Mouse (Mus musculus) embryonic facial prominence, embryonic 12.5 days (tissue): Measurements from ENCODE around the gene Znrf1. TPM values are rescaled to one million over a fixed set of nuclear protein-coding genes. Genes with fewer than 3 reads are reported as not detected.
A peak's percentile ranks its signal among the peaks of the same experiment; 100 is the strongest.

Experiments
- ATAC-seq: fragments of 200-750 bp; cut with Nextera tagmentation; 2 replicates; pipeline ENCODE4 v1.8.0; 2017; ENCODE audit not compliant: insufficient number of reproducible peaks, insufficient read depth, low FRiP score, low TSS enrichment
- H3K27ac ChIP-seq: fragments of 300-500 bp; sonication (generic); 2 replicates; pipeline ENCODE4 v1.5.1; 2016; ENCODE audit warnings: mild to moderate bottlenecking
- H3K27me3 ChIP-seq: fragments of 300-500 bp; sonication (generic); 2 replicates; pipeline ENCODE4 v1.6.1; 2016; ENCODE audit warnings: mild to moderate bottlenecking, moderate library complexity
- H3K36me3 ChIP-seq: fragments of 300-500 bp; sonication (generic); 2 replicates; pipeline ENCODE4 v1.6.1; 2016; ENCODE audit warnings: mild to moderate bottlenecking
- H3K4me1 ChIP-seq: fragments of 300-500 bp; sonication (generic); 2 replicates; pipeline ENCODE4 v1.6.1; 2016
- H3K4me2 ChIP-seq: fragments of 300-500 bp; sonication (generic); replicated peaks from 2 replicates; pipeline ENCODE4 v1.6.1; 2016; ENCODE audit warnings: mild to moderate bottlenecking, moderate library complexity
- H3K4me3 ChIP-seq: fragments of 300-500 bp; sonication (generic); 2 replicates; pipeline ENCODE4 v1.5.1; 2016; ENCODE audit warnings: mild to moderate bottlenecking
- H3K9ac ChIP-seq: fragments of 300-500 bp; sonication (generic); 2 replicates; pipeline ENCODE4 v1.6.1; 2016; ENCODE audit warnings: mild to moderate bottlenecking, moderate library complexity
- H3K9me3 ChIP-seq: fragments of 300-500 bp; sonication (generic); 2 replicates; pipeline ENCODE4 v1.6.1; 2016; ENCODE audit warnings: mild to moderate bottlenecking, moderate library complexity
- WGBS: fragments of 180-500 bp; shearing (Covaris S2); methylation state at CpG from one replicate; pipeline ENCODE4 v1.1.7; 2016; 5-methylcytosine and 5-hydroxymethylcytosine counted together
- polyA plus RNA-seq: library from polyadenylated mRNA; unstranded; fragments of >200 nt; fragmentation: Nextera tagmentation; extraction: Ambion mirVana; gene quantifications from 2 replicates; pipeline ENCODE4 v1.2.1, GENCODE M21; 2016

The Znrf1 gene
- polyA plus RNA-seq, 1 experiment from 2014 or later, result 79.5 TPM

DNA sequence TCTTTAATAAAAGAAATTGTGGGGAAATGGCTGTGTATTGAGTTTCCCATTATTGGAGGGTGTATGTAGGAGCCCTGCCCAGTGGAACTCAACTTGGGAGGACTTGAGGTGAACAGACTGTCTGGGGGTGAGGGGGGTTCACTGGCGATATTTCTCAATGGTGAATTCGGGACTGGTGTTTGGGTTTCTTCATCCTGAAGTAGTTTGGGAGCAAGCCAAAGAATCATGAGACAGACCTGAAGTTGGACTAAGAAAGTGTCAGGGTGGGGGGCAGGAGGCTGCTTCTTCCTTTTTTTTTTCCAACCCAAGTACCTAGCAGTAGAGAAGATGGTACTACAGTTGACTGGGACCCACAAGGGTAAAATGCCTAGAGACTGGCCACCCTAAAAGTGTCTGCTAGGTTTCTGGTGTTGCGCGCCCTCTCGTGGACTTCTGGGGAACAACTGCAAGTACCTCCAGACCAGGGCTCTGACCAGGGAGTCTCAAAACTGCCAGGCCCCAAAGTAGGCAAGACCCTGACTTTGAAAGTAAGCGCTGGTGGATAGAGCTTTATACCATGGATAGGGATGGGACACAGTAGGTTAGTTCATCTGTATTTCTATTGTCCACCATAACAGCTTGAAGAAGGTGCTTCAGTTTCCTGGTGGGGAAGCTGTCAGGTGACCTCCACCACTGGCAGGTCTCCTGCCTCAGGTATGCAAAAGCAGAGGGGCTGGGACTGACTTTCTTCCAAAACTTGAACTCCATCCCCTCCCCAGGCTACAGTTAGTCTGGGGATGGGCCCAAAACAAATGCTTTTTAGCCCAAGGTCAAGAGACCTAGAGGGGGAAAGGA lies 90.0 kb downstream of the Znrf1 start:
- H3K9ac ChIP-seq, result no peak overlapping the region
- peaks cover 32% of the 10 kb centered on the region for H3K36me3 ChIP-seq
- no peaks in the 10 kb centered on the region for H3K27me3 ChIP-seq
- no peaks in the 10 kb centered on the region for H3K4me1 ChIP-seq
- H3K4me3 ChIP-seq, result no peak overlapping the region
- ATAC-seq, result no peak
- H3K9me3 ChIP-seq, result no peaks in the 10 kb centered on the region
- no peak overlapping the region for H3K4me2 ChIP-seq
- 34% methylated on average over 6 of the region's 6 CpGs for WGBS
- no peak overlapping the region for H3K27ac ChIP-seq

DNA sequence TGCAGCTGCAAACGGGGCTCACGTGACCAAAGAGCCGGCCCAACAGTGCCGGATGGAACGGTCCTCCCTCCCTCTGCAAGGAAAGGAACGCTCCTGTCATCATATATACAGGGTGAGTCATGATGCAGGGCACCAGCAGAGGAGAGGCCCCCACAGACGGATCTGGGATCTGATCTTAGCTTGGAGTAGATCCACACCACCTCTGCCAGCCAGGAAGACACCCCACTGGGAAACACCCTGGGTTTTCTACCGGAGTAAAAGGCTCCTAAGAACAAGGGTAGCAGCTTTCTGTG lies 90.6 kb downstream of the Znrf1 start:
- Histone ChIP-seq H3K9me3 (no peaks in the 10 kb centered on the region), H3K4me1 (no peaks in the 10 kb centered on the region), H3K27me3 (no peaks in the 10 kb centered on the region), H3K36me3 (peaks cover 27% of the 10 kb centered on the region), H3K4me3 (no peak overlapping the region), H3K4me2 (no peak overlapping the region), H3K27ac (no peak overlapping the region), H3K9ac (no peak overlapping the region)
- ATAC-seq, result no peak
- WGBS, result 78% methylated on average over 8 of the region's 8 CpGs

DNA sequence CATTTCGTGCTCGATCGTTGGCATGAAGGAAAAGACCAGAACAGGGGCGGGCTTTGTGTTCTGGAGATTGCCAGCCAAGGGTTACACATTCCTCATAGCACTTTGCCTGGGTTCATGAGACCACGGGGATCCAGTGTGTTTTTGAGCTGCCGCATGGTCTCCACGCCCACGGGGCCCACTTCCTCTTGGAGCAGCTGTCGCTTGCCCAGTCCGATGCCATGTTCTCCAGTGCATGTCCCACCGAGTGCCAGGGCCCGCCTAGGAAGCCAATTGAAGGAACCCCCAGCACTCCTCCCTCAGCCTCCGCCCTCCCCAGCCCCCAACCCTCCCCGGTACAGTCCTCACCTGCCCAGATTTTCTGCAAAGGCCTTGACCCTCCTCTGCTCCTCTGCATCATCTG lies 91.0 kb downstream of the Znrf1 start:
- no peak overlapping the region for H3K9ac ChIP-seq
- H3K9me3 ChIP-seq, result no peaks in the 10 kb centered on the region
- WGBS, result 94% methylated on average over 14 of the region's 14 CpGs
- H3K4me2 ChIP-seq, result no peak overlapping the region
- H3K27me3 ChIP-seq, result no peaks in the 10 kb centered on the region
- H3K4me3 ChIP-seq, result no peak overlapping the region
- no peak overlapping the region for H3K27ac ChIP-seq
- H3K36me3 ChIP-seq, result peaks cover 22% of the 10 kb centered on the region
- H3K4me1 ChIP-seq, result no peaks in the 10 kb centered on the region
- no peak for ATAC-seq

DNA sequence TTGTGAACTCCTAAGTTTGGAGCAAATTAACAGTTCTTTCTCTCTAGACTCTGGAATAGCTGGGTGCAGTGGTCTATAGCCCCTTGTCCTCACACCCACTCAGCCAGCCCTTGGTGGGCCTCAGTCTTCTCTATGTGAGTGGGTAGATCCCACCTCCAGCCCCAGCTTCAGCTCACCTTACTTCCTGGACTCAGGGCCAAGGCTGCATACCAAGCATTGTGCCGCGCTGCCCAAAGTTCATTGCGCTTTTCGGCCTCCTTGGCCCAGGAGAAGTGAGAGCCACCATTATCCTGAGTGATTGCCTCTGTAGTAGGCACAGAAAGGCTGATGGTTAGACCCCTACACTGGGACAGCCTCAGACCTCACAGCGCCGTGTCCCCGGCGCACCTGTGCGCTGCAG lies 92.0 kb downstream of the Znrf1 start:
- 96% methylated on average over 9 of the region's 9 CpGs for WGBS

DNA sequence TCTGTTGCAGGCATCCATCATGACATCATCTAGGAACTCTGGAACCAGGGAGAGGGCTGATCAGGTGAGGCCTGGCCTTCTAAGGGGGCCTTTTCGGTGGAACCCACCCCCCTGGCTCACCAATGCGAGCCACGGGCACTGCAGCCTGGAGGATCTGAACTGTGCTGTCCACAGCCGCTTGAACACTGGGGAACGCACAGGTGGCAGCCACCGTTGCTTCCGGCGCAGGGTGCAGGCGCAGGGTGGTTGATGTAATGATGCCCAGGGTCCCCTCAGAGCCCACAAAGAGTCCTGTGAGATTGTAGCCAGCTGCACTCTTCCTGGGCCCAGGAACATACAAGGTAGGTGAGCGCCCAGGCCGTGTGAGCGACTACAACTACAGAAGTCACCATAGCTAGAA lies 92.5 kb downstream of the Znrf1 start:
- Histone ChIP-seq H3K36me3 (peaks cover 11% of the 10 kb centered on the region), H3K9me3 (no peaks in the 10 kb centered on the region), H3K27me3 (no peaks in the 10 kb centered on the region), H3K4me3 (no peak overlapping the region), H3K9ac (no peak overlapping the region), H3K4me2 (no peak overlapping the region), H3K4me1 (no peaks in the 10 kb centered on the region), H3K27ac (no peak overlapping the region)
- WGBS, result 95% methylated on average over 12 of the region's 12 CpGs
- ATAC-seq, result no peak

More for the DNA sequence above, 92.0 kb downstream of the Znrf1 start:
- Histone ChIP-seq H3K9me3 (no peaks in the 10 kb centered on the region), H3K27ac (no peak overlapping the region), H3K36me3 (peaks cover 13% of the 10 kb centered on the region), H3K4me1 (no peaks in the 10 kb centered on the region), H3K9ac (no peak overlapping the region), H3K4me3 (no peak overlapping the region), H3K4me2 (no peak overlapping the region), H3K27me3 (no peaks in the 10 kb centered on the region)
- ATAC-seq, result no peak

DNA sequence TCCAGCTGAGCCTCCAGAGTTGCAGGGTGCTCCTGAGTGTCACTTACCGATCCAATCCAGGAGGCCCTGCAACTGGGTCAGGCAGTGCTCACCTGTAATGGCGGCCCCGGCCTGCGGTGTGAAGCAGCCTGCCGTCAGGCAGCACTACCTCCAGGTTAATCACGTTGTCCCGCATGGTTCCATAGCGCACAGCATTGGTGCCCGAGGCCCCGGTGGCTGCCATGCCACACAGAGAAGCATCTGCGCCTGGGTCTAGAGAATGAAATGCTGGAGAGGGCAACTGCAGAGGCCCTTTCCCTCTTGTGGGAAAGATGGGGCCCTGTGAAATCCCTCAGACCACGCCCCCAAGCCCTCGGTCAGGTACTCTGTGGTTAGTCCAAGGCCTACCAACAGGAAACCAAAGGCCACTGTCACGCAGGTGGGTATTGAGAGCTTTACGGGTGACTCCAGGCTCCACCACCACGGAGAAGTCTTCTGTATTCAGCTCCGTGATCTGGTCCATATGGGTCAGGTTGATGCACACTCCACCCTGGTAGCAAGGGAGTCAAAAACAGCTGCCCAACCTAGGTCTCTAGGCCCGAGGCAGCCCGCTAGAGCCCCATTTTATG lies 93.1 kb downstream of the Znrf1 start:
- Histone ChIP-seq H3K27ac (no peak overlapping the region), H3K36me3 (peaks cover 11% of the 10 kb centered on the region; the same call in 1 of the 2 replicates), H3K9ac (no peak overlapping the region), H3K4me2 (no peak overlapping the region), H3K4me1 (no peaks in the 10 kb centered on the region), H3K9me3 (no peaks in the 10 kb centered on the region), H3K4me3 (no peak overlapping the region), H3K27me3 (no peaks in the 10 kb centered on the region)
- 88% methylated on average over 19 of the region's 19 CpGs for WGBS
- ATAC-seq, result no peak

DNA sequence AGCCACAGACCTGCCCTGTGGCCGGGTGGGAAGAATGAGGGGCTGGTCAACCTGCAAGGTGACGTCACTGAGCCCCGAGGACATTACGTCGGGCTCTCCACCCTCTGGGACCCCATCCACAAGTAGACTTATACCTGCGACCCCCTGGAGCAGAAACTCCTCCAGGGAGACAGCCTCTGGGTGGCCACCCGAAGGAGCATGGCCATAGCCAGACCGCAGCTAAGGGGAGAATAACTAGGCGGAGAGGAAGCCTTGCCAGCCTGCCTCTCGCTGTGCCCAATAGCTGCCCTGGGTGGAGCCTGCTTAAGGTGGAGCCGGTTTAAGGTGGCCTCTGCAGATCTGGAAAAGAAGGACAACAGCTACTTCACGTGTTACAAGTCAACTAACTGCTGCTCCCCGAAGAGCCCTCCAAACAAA lies 94.2 kb downstream of the Znrf1 start, which contains the start of gene Ldhd:
TSS of gene Ldhd (minus strand) at position 270 of the 417 bp plus-strand sequence.
- no peak for ATAC-seq

DNA sequence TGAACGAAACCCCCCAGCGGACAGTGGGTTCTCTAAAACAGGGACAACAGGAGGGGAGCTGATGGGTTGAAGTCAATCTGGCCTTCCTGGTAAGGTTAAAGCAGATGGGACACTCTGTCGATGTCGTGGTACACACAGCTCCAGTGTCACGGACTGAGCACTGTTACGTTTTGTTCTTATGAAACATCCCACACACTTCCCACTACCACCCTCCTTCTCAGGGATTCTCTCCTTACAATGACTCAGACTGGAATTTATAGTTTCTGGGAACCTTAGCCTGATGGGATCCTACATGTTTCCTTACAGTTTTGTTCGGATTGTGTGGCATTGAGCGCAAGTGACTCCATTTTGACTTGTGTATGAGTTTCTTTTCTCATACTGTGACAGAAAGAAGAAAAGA lies 95.7 kb downstream of the Znrf1 start:
- WGBS, result 92% methylated on average over 8 of the region's 8 CpGs
- no peak for ATAC-seq
- Histone ChIP-seq H3K27ac (no peak overlapping the region), H3K4me3 (no peak overlapping the region), H3K9ac (no peak overlapping the region), H3K4me2 (no peak overlapping the region), H3K36me3 (peaks cover 8% of the 10 kb centered on the region; the same call in 1 of the 2 replicates), H3K9me3 (no peaks in the 10 kb centered on the region), H3K4me1 (no peaks in the 10 kb centered on the region), H3K27me3 (no peaks in the 10 kb centered on the region)

More for the DNA sequence above, 94.2 kb downstream of the Znrf1 start, which contains the start of gene Ldhd:
- Histone ChIP-seq H3K36me3 (peaks cover 8% of the 10 kb centered on the region; the same call in 1 of the 2 replicates), H3K4me3 (peak within 1 kb of the TSS; percentile 16; the same call in 1 of the 2 replicates), H3K4me2 (peak within 1 kb of the TSS; percentile 42), H3K9ac (no peak within 1 kb of the TSS), H3K9me3 (no peaks in the 10 kb centered on the region), H3K4me1 (no peaks in the 10 kb centered on the region), H3K27me3 (no peaks in the 10 kb centered on the region), H3K27ac (no peak within 1 kb of the TSS)
- 27% methylated on average over 13 of the region's 13 CpGs for WGBS

DNA sequence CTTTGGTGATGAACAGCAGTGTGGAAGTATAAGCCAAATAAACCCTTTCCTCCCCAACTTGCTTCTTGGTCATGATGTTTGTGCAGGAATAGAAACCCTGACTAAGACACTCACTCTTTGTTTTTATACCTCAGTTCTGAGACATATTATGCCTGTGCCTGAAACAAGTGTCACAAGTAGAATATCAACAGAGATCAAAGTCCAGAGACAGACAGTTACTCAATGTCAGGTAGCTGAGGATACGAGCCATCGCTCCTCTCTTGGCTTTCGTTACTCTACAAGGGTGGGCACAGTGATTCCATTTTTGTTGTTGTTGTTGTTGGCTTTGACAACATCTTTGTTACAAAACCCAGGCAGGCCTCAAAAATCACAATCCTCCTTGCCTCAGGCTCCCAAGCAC lies 97.1 kb downstream of the Znrf1 start:
- Histone ChIP-seq H3K36me3 (peaks cover 6% of the 10 kb centered on the region; the same call in 1 of the 2 replicates), H3K4me2 (no peak overlapping the region), H3K9ac (no peak overlapping the region), H3K4me3 (no peak overlapping the region), H3K9me3 (no peaks in the 10 kb centered on the region), H3K4me1 (no peaks in the 10 kb centered on the region), H3K27ac (no peak overlapping the region), H3K27me3 (no peaks in the 10 kb centered on the region)
- 95% methylated on average over 3 of the region's 3 CpGs for WGBS
- no peak for ATAC-seq

DNA sequence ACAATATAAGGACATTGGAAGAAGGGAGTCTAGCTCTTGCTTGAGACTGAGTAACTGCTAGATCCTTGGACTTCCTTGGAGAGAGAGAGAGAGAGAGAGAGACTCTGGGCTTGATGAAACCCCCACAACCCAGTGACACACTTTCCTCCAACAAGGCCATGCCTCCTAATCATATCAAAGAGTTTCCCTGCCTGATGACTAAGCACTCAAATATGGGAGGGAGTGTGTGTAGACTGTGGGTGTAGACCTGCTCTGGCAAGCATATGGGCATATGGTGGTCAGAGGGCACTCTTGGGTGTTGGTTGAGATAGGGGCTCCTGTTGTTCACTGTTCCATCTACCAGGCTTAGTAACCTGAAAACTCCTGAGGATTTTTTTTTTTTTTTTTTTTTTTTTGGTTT lies 102.2 kb downstream of the Znrf1 start:
- H3K27me3 ChIP-seq, result no peaks in the 10 kb centered on the region
- H3K4me1 ChIP-seq, result peaks cover 7% of the 10 kb centered on the region; the same call in 1 of the 2 replicates
- no peaks in the 10 kb centered on the region for H3K9me3 ChIP-seq
- H3K4me3 ChIP-seq, result no peak overlapping the region
- H3K9ac ChIP-seq, result no peak overlapping the region
- no peak overlapping the region for H3K27ac ChIP-seq
- H3K4me2 ChIP-seq, result no peak overlapping the region
- no peaks in the 10 kb centered on the region for H3K36me3 ChIP-seq
- no peak for ATAC-seq

DNA sequence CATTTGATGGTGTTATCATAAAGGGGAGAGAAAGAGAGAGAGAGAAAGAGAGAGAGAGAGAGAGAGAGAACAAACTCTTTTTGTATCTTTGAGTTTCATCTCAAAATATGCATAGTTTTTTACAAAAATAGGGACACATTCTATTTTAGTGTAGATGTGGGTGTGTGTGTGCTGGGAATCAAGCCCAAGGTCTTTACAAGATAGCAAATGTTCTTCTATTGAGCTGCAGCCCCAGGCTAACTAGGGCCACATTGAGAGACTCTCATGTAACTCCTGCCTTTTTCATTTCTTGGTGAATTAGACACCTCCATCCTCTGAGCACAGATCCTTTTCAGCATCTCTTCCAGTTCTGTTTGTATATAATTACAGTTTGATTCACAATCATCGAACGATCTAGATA lies 105.2 kb downstream of the Znrf1 start:
- no peak for ATAC-seq
- no peak overlapping the region for H3K9ac ChIP-seq
- no peak overlapping the region for H3K27ac ChIP-seq
- no peak overlapping the region for H3K4me2 ChIP-seq
- H3K4me1 ChIP-seq, result peaks cover 7% of the 10 kb centered on the region; the same call in 1 of the 2 replicates
- no peaks in the 10 kb centered on the region for H3K36me3 ChIP-seq
- WGBS, result 92% methylated on average over 2 of the region's 2 CpGs
- no peaks in the 10 kb centered on the region for H3K9me3 ChIP-seq
- H3K4me3 ChIP-seq, result no peak overlapping the region
- H3K27me3 ChIP-seq, result no peaks in the 10 kb centered on the region

DNA sequence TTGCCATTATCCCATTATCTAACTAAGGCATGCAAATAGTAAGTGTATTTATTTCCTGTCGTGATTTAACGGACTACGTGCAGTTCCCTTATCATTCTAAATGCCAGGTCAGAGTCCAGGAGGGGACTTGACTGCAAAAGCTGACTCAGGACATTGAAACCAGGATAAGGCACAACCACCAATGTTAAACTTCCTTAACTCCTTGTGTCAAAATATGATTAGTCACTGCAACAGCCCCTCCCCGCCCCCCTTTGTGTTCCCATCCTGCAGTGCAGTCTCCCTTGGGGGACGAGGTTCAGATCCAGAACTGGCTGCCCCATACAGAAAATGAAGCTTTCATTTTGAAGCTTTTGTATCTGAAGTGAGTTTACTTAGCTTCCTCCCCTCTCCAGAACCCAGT lies 106.6 kb downstream of the Znrf1 start:
- Histone ChIP-seq H3K27me3 (no peaks in the 10 kb centered on the region), H3K4me1 (peaks cover 7% of the 10 kb centered on the region; the same call in 1 of the 2 replicates), H3K9ac (peak overlapping the region; percentile 40), H3K4me3 (peak overlapping the region; percentile 78), H3K9me3 (no peaks in the 10 kb centered on the region), H3K27ac (peak overlapping the region; percentile 79), H3K4me2 (peak overlapping the region; percentile 52), H3K36me3 (no peaks in the 10 kb centered on the region)
- WGBS, result 62% methylated on average over 5 of the region's 5 CpGs
- ATAC-seq, result no peak
